Mouse (Mus musculus): ENCODE data around the gene Gm20817.
"Not testable (repeated sequence)": the region's sequence is repeated elsewhere in the genome, so short reads cannot be mapped to it uniquely, and the experiment has no call there.

Gene Gm20817

DNA sequence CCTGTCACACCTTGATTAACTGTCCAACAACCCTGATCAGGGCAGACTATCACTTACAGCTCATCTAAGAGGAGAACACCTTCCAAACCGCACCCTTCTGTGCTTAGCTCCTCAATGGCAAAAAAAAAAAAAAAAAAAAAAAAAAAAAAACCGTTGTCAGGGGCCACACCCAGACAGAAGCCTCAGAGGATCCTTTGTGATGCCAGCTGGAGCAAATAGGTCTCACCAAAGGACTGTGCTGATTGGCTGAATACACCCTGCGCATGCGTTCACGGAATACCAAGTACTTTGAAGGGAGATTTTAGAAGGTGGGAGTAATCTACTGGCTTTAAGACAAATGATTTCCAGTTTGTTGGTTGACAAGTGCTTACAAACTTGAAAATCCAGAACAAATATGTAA, at the start of gene Gm20817:
Gene Gm20817 (minus strand): TSS at position 101 of the 400 bp plus-strand sequence.
- DNase-seq (ENCODE audit: low read depth, low spot score): not testable (repeated sequence)
